Mouse (Mus musculus) induced T-regulatory cell, adult 2 months (primary cell): ENCODE measurements around the gene Pax1.
A peak's percentile ranks its signal among the peaks of the same experiment; 100 is the strongest.

Experiments
- DNase-seq: peaks from one replicate; pipeline ENCODE4 v3.0.0-alpha.2; 2012; ENCODE audit warnings: low read depth

Pax1 gene

GRCm38 (mm10) chr2:147361581-147361980 is at the start of gene Pax1:
Pax1 (plus strand) TSS chr2:147361925.
- no peak for DNase-seq

GRCm38 (mm10) chr2:147321036-147321435 is 40.7 kb upstream of the Pax1 start:
- DNase-seq, result peak; percentile 44

- DNase-seq, result no peak
These were observed 36.5 kb upstream of the Pax1 start for GRCm38 (mm10) chr2:147325178-147325577.

- DNase-seq, result no peak
These were observed 29.0 kb upstream of the Pax1 start for GRCm38 (mm10) chr2:147332731-147333130.

GRCm38 (mm10) chr2:147338729-147339128 is 23.0 kb upstream of the Pax1 start:
- DNase-seq, result no peak

GRCm38 (mm10) chr2:147339796-147340195 is 21.9 kb upstream of the Pax1 start:
- DNase-seq, result no peak

GRCm38 (mm10) chr2:147342198-147342597 is 19.5 kb upstream of the Pax1 start:
- DNase-seq, result no peak

GRCm38 (mm10) chr2:147359716-147360115 is 2.0 kb upstream of the Pax1 start:
- no peak for DNase-seq

- no peak for DNase-seq
These were observed 1.3 kb upstream of the Pax1 start for GRCm38 (mm10) chr2:147360401-147360800.

GRCm38 (mm10) chr2:147360856-147361255 is 869 bp upstream of the Pax1 start:
- no peak for DNase-seq

- DNase-seq, result no peak
These were observed 591 bp downstream of the Pax1 start for GRCm38 (mm10) chr2:147362316-147362715.

- DNase-seq, result no peak
These were observed 1.8 kb downstream of the Pax1 start for GRCm38 (mm10) chr2:147363401-147364130.

- DNase-seq, result no peak
These were observed 2.5 kb downstream of the Pax1 start for GRCm38 (mm10) chr2:147364198-147364597.

GRCm38 (mm10) chr2:147364982-147365907 is 3.5 kb downstream of the Pax1 start:
- no peak for DNase-seq

GRCm38 (mm10) chr2:147365908-147366630 is 4.3 kb downstream of the Pax1 start:
- DNase-seq, result no peak

GRCm38 (mm10) chr2:147367246-147367820 is 5.6 kb downstream of the Pax1 start:
- no peak for DNase-seq

GRCm38 (mm10) chr2:147367911-147368591 is 6.3 kb downstream of the Pax1 start:
- DNase-seq, result no peak

GRCm38 (mm10) chr2:147369561-147369960 is 7.8 kb downstream of the Pax1 start:
- DNase-seq, result no peak

GRCm38 (mm10) chr2:147370091-147370490 is 8.4 kb downstream of the Pax1 start:
- no peak for DNase-seq

- DNase-seq, result no peak
These were observed 9.6 kb downstream of the Pax1 start for GRCm38 (mm10) chr2:147371289-147371688.

GRCm38 (mm10) chr2:147371840-147372239 is 10.1 kb downstream of the Pax1 start:
- DNase-seq, result no peak
